Mouse (Mus musculus) inflammation-experienced regulatory T-cells, adult 6 months (primary cell): Measurements from ENCODE around the gene Siae. TPM values are rescaled to one million over a fixed set of nuclear protein-coding genes. Genes with fewer than 3 reads are reported as not detected.

Source experiments
- ATAC-seq: one replicate; pipeline ENCODE4 v1.8.0; 2017
- polyA plus RNA-seq, 3 experiments: library from polyadenylated mRNA; unstranded; fragments of 100-300 nt; shearing (Covaris generic); gene quantifications; one replicate each; pipeline ENCODE4 v1.2.1; 2017

Siae gene
- polyA plus RNA-seq, 3 experiments from 2014 or later = 11.7 to 19.8 (median 13.9) TPM

DNA sequence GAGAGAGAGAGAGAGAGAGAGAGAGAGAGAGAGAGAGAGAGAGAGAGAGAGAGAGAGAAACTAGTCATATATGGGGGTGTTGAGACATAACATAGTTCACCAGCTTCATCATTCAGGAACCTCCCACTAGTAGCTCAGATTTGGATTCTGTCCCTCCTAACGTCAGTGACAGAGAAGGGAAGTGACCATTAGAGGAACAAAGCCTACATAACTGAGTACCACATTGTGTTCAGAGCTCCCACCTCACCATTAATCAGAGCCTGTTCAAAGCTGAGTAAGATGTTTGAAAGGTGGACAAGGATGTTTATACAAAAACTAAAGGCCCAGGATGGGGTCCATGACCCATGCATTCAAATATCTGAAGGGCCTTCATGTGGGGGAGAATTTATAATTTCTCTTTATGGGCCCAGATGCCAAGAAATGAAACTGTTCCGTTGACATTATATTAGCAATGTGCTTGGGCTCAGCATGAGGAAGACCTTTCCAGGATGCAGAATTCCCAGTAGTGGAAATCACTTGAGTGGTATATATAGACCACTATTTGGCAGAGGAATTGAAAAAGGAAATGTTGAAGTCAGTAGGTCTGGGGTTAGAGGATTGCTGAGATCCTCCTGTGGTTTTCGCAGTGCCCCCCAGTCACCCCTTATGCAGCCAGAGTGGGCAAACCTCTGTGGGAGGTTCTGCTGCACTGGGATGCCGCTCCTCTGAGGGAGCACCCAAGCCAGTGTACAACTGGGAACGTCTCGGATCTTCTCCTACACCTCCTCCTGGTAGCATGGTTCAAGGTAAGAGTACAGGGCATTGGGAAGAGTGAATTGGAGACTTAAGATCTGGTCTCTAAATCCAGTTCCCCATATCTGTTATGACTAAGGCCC lies 14.6 kb upstream of the Siae start:
- no peak for ATAC-seq

DNA sequence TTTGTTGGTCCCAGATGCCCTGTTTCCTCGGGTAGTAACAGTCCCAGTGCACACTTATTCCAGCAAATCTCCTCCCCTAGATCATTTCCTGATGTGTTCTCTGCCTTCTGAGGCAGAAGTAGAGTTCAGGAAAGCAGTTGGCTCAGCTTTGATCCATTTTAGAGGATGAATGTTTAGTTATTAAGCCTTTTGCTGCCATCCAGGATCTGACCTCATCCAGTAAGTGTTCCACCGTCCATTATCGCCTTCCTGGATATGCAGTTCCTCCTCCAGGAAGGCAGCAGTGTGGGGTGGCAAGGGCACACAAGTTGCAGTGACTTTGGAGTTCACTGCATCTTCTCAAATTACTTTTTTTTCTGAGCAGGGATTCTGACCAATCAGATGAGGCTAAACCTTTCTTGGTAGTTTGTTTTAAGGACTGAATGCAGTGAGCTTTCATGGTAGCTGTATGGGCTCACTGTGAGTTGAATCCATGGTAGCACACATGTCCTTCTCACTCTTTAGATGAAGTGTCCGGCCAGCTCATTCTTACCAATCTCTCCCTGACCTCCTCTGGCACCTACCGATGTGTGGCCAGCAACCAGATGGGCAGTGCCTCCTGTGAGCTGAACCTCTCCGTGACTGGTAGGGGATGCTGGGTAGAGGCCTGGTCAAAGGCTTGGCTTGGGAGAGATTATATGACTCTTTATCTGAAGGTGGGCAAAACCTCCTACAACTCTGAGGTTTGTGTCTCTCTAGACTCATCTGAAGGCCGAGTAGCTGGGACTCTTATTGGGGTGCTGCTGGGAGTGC lies 13.5 kb upstream of the Siae start:
- ATAC-seq = no peak

DNA sequence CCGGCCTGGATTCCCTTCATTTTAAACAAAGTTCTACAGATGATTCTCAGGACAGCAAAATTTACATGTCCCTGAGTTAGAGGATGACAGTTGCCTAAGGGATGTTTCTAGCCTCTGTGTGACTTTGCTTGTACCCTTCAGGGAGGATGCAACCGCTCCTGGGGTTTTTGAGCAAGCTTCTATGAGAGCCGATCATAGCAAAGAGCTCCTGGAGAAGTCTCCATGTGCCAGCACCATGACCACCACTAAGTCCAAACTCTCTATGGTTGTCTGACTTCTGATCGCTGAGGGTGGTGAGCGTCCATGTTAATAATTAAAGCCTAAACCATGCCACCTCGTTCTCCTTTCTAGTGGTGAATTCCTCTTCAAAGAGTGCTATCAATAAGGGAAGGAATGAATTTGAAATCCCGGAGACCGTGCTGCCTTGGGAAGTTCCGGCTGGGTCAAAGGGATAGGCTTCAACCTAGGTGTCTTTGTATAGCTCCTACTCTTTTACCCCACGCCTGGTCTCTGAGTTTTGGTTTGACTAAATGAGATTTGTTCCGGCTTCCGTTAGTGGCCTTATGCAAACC lies 11.5 kb upstream of the Siae start:
- no peak for ATAC-seq

DNA sequence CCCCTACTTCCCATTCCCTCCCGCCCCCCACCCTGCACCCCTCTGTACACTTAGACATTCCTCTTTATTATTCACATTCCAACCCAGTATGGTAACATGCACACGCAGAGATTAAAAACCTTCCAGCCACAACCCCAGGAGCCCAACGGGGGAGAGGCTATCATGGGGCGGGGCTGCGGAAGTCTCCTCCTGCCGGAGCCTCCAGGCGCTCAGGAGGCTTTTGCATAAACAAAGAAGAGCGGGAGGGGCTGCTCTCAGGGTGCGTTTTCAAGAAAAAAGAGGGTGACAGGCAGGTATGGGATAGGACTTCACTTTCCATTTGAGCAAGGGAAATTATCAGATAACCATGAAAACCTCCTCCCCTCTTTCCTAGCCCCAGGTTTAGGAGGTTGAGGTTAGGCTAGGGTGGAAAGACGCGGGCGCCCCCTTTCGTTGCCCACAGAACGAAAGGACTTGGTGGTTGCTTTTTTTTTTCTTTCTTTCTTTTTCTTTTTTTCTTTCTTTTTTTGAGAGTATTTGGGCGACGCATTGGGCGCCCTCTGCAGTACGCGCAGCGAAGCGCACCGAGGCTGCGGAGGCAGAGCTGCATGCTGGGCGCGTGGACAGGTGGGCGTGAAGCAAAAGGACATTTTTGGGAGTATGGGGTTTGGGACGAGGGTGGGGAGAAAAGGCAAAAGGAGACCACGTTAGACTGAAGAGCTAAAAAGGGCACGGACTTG lies 10.9 kb upstream of the Siae start:
- peak; percentile 54 for ATAC-seq

DNA sequence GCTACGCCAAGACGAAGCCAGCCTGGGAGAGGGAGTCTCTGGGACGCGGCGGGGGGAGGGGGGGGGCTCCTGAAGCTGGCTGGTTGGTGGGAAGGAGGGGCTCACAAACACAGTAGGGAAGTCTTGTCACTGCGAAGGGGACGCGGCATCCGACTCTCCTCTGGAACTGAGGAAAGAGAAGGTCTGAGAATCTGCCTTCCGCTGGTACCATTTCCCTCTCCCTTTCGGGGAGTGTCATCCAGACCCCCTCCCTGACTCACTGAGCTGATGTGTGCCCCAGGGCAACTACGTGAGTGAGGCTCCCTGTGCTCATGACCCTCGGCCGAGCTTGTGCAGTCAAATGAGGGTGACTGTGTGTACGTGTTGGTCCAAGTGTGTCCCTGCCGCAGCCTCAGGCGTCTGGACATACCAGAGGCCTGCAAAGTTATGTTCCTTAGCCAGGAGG lies 10.3 kb upstream of the Siae start:
- ATAC-seq = no peak

- ATAC-seq = no peak
These were observed 9.5 kb upstream of the Siae start for GRCm38 (mm10) chr9:37545847-37546452.

DNA sequence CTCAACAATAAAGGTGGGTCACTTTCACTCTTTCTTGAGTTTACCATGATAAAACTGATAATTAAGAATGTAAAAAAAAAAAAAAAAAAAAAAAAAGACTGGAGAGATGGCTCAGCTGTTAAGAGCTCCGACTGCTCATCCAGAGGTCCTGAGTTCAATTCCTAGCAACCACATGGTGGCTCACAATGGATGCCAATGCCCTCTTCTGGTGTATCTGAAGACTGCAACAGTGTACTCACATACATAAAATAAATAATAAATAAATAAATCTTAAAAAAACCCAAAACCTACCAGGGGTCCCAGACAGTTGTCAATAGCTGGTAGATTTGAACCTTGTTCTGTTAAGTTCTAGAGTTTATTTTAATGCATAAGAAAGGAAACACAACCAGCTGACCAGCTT lies 8.6 kb upstream of the Siae start:
- no peak for ATAC-seq

DNA sequence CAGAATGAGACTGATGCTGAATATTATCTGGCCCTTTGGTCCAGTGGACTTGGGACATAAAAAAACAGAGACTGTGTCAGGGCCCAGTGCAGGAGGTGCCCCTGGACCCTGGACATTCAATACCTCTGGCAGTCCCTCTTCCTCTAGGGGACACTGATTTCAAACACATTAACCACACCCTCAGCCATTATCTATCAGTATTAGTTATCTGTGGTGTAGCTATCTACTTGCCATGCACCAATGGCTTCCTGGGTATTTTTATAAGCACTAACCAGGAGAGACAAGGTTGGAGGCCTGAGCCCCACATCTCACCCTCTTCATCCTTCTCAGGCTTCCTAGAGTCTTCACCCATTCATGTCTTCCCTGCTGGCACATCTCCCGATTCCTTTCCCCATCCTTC lies 5.1 kb upstream of the Siae start:
- no peak for ATAC-seq

GRCm38 (mm10) chr9:37551751-37552531 lies 3.6 kb upstream of the Siae start:
- ATAC-seq = peak; percentile 25

DNA sequence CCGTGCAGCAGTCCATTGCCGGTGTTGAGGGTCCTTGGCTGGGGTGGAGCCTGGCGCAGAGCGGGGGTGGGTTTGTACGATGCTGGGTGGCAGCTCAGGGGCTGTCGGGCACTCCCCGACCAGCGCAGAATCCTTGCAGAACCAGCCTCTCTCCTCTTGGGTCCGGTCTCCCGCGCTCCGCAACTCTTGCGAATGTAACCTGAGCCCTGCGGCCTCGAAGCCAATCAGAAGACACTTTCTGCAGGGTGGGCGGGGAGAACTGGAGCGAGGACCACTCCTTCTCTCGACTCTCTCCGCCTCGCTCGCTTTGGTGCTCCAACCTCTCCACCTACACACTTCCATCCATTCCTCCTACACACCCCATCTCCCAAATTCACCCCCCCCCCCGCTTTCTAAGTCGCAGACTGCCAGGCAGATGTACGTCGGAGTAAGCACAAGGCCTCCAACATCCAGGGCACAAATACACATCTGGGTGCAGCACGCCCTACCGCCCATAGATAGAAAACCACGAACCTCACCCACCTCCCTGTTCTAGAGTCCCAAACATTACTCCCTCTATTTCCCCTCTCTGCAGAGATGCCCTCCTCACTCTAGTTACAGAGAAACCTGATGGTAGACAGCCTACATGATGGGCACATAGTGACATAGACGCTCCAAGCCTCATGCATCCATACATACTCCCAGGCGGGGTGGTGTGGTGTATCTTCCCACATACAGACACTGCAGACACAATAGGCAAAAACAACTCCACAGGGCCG lies 2.8 kb upstream of the Siae start, which contains the start of gene Nrgn:
Nrgn (minus strand) TSS at position 369 of the 758 bp plus-strand sequence.
- peak; percentile 56 for ATAC-seq

- ATAC-seq = peak; percentile 32
These were observed 1.2 kb upstream of the Siae start for GRCm38 (mm10) chr9:37554279-37554678.

DNA sequence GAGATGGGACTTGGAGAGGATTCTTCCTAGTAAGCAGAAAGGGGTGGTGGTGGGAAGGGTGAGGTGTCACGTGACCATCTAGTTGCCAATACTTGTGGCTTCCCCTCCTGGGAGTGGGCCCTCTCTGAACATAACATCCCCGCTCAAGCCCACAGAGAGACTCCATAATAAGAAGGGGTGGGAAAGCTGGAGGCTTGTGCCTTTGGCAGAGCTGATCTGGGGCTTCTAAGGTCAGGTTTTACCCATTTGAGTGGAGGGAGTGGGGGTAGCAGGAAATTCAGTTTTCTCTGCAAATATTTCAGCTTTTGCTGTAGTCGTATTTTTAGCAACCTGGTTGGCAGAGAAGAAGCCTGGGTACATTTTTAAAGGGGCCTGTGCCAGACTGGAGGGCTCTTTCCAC lies 868 bp downstream of the Siae start:
- ATAC-seq = no peak

GRCm38 (mm10) chr9:37560617-37561016 lies 5.1 kb downstream of the Siae start:
- no peak for ATAC-seq

GRCm38 (mm10) chr9:37563805-37564204 lies 8.3 kb downstream of the Siae start:
- ATAC-seq = no peak

DNA sequence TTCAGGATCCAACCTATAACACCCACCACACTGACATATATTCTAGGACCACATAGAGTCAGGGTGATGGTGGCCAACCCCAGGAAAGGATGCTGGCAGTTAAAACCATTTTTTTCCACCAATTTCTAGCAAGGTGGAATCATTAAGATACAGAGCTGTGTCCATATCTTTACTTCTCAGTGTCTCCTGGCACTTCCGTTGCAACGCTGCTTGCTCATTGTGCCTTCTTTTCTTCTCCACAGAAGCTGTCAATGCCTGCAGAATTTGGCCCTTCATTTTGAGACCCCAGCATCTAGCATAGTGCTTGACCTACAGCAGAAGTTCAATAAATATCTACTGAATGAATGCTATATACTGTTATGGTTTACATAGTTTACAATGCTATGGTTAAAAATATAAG lies 11.5 kb downstream of the Siae start:
- ATAC-seq = no peak

DNA sequence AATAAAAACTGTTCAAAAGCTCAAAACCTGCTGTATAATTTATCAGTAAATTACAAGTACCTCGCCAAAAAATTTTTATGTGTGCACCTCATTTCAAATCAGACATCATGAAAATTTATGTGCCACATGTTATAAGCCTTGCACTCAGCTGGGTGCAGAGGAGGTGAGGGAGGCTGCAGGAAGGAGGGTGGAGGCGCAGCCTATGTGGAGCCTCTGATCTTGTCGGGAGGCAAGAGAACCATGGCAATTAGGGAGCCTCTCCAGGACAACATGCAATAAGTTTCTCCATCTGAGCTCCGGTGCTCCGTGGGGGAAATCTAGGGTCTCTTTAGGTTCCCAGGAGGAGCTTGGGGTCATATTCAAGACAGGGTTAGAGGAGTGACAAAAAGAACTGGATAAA lies 12.0 kb downstream of the Siae start:
- ATAC-seq = no peak

DNA sequence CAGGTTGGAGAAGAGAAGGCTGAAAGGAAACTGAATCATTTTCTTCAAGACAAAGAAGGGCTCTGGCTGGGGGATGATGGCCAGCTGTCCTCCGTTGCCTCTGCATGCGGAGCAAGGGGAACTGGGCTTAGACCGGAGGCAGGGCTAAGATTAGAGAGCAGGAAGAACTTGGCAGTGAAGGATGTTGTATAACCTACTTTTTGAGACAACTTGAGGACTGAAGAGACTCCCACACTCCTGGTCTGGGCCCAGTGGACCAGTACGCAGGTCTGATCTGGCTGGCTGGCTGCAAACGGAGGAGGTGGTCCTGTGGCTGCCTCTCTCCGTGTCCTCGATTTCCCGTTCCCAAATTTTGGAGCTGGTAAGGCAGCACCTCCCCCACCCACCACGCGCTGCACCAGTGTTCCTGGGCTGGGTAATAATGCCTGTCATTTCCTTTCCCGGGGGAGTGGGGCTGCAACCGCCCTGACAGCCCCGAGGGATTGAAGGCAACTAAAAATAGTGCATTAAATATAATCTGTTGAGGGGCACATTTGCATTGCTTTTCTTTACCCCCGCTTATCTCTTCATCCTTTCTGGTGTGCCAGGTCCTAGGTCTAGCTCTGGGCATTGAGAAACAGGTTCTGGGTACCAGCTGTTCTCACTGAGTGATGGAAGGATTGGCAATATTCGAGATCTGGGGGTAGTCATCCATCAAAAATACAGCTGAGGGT lies 12.6 kb downstream of the Siae start:
- ATAC-seq = no peak

DNA sequence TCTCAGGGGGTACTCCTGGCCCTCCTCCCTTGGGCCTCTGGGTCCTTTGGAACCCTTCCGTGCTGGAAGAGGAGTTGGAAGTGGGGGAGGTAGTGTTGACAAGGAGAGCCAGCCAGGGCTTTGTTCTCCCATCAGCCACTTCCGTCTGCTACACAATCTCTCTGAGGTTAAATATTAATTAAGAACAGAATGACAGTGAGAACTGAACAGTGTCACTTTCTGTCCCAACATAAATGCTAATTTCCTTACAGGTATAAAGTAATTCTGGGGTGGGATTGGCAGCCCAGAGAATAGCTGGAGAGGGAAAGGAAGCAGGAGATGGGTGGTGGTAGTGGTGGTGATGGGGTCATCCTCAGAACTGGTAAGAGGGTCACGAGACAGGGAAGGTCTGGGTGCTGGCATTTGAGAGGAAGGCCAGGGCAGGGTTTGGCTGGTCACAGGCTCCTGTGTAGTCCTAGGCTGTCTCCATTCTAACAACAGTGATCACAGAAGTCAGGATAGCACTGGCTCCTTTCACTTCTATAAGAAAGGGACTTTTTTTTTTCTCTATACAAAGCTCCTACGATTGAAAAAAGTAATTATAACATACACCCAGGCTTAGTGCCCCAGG lies 13.2 kb downstream of the Siae start:
- ATAC-seq = no peak

- no peak for ATAC-seq
These were observed 13.8 kb downstream of the Siae start for GRCm38 (mm10) chr9:37569231-37569835.
